Mouse (Mus musculus) ES-E14 (cell line): ENCODE measurements around the gene Kcnh2.

Experiments
- CHD2 ChIP-seq: IDR thresholded peaks from 2 replicates; pipeline ENCODE4 v1.6.1; 2014; ENCODE audit warnings: mild to moderate bottlenecking, low read depth, low read length, inconsistent platforms
- HCFC1 ChIP-seq: IDR thresholded peaks from 2 replicates; pipeline ENCODE4 v1.6.1; 2012; ENCODE audit warnings: low read length, inconsistent platforms, borderline replicate concordance; ENCODE audit not compliant: insufficient read depth
- MAFK ChIP-seq: IDR thresholded peaks from 2 replicates; pipeline ENCODE4 v1.6.1; 2014; ENCODE audit warnings: mild to moderate bottlenecking, low read depth, low read length, inconsistent platforms; ENCODE audit not compliant: insufficient read depth
- ZC3H11A ChIP-seq: IDR thresholded peaks from 2 replicates; pipeline ENCODE4 v1.6.1; 2012; ENCODE audit warnings: low read depth, mild to moderate bottlenecking, inconsistent platforms, low read length, borderline replicate concordance
- ZNF384 ChIP-seq: IDR thresholded peaks from 2 replicates; pipeline ENCODE4 v1.6.1; 2012; ENCODE audit warnings: low read depth, low read length, inconsistent platforms

DNA sequence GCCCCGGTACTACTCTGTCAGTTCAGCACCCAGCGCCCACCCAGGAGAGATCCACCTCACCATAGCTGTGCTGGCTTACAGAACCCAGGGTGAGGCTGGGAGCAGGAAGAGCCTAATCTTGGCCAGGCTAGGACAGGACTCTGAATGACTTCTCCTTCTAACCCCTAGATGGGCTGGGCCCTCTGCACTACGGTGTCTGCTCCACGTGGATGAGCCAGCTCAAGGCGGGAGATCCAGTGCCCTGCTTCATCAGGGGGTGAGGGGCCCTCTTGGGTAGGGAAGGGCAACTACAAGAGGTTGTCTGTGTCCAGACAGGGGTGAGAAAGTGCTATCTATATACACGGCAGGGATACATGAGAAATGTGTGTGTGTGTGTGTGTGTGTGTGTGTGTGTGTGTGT, 30.1 kb upstream of the Kcnh2 start:
- TF ChIP-seq HCFC1 (no peak), MAFK (no peak), ZNF384 (no peak), ZC3H11A (no peak), CHD2 (no peak)
